Mouse (Mus musculus) WW6 (cell line): ENCODE data around the gene Zdhhc25.

Source experiments
- DNase-seq: peaks from one replicate; pipeline ENCODE4 v3.0.0-alpha.2; 2013; ENCODE audit warnings: low read depth, low spot score

Gene Zdhhc25

DNA sequence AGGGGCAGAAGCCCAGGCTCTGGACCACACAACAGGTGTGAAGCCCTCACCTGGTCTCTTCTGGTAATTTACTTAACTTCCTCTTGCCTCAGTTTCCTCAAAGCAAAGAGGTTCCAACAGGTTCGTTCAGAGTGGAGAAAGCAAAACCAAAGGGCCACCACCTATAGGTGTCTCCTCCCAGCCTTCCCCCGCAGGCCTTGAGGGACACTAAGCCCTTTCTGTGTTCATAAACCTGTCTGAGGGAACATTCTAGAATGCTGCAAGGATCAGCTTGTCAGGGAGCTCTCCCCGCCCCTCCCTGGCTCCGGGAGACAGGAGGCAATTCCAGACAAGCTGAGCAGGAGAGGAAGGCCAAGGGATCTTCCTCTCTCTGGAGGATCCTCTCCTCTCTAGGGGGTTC lies at the start of gene Zdhhc25:
Gene Zdhhc25 (plus strand): TSS at position 301 of the 400 bp plus-strand sequence.
- DNase-seq = no peak

DNA sequence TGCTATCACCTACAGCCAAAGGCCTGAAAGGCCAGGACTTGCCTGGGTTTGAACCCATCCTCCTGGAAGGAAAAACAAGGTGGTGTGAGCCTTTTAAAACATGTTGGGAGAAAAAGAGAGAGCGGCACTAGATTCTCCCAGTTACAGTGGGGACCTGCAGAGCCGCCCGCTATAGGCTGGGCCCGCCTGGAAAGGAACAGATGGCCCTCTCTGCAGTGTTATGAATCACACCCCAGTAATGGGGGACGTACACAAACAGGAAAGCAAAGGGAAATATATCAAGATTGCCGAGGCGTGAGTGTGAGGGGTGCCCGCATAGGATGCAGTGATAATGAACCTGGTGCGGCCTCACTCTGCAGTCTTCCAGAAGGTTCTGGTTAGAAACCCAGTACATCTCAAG lies 47.2 kb upstream of the Zdhhc25 start:
- DNase-seq = no peak

DNA sequence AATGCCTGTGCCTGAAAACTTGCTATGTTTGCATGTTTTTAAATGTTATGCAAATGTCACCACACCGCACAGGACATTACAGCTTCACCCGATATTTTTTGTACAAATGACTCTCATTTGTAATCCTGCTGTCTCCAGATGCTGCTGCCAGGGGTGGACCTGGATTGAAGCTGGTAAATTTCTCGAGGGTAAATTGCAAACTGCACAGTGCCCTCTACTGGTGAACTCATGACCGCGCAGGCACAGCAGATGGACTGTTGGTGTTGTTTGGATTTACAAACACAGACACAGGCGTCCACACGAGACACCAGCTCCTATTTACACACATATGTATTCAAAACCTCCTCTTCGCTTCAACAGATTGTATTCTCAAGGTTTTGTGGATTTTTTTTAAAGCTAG lies 44.6 kb upstream of the Zdhhc25 start:
- DNase-seq = peak; percentile 13

DNA sequence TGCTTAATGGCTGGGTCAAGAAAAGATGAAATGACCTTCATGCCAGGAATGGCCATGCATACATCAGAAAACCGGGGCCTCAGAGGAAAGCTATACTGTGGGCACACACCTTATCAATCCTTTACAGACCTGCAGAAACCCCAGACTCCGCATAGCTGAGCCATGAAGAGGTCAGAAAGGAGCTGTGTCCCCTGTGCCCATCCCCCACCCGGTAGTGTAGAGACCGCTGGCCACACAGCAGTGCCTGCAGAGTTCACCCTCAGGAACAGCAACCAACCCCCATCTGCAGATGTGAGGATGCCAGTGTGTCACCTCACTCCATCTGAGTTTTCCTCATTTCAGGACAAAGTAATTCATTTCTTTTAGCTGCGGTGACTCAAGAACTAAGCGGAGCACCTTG lies 39.5 kb upstream of the Zdhhc25 start:
- DNase-seq = no peak

DNA sequence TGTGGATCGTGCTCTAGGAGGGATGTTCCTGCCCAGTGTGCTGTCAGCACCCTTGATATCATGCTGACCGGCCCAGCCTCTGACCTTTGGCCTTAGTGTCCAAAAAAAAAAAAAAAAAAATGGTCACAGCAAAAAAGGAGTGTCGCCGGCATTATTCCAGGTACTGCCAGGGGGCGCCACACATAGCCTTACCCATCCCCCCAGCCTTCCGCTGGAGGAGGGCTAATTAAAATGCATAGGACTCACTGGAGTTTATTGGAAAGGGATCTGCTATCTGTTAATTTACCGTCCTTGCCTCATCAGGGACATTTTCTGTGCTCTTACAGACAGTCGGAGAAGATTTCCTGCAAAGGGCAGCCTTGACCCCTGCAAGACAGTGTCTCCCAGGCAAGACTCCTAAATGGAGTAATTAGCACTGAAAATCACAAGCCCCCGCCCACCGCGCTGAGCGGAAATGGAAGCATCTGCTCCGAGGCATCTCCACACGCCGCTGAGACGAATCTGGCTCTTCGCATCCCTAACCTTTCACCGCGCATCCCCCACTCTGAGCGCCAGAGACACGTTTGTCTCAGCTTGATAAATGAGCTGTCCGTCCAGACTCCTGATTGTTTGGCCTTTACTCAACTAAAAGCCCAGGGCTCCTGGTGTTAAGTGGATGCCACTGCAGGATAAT lies 38.9 kb upstream of the Zdhhc25 start:
- peak; percentile 14 for DNase-seq

DNA sequence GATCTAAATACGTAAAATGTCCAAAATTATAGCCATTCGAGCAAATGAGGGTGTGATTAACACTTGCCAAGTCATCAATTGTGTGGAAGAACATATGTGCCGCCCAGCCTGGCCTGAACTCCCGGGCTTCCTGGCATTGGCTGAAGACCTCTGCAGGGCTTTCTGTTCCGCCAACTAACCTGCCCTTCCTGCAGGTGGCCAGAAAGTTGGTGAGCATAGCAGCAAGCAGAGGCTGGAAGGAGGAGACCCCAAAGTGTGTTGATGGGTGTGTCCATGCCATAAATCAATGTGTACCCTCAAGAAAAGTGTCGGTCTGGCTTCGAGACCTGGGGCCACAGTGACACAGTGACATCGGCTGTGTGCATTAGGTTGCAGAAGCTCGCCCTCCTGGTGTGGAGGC lies 34.8 kb upstream of the Zdhhc25 start:
- no peak for DNase-seq

DNA sequence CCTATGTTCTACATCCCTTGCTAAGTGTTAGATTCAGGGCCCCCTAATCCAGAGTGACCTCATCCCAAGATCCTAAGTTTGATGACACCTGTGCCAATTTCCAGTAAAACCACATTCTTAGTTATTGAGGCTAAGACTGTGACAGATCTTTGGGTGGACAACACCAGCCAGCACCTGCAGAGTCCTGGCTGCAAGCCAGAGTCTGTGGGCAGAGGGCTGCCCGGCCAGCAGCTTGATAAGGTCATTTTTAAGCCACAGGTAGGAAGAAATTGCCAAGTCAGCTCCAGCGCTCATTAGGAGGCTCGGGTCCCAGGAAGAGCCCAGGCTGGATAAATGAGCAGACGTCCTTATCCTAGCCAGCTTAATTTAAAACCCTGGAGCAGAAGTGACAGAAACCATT lies 34.3 kb upstream of the Zdhhc25 start:
- no peak for DNase-seq

DNA sequence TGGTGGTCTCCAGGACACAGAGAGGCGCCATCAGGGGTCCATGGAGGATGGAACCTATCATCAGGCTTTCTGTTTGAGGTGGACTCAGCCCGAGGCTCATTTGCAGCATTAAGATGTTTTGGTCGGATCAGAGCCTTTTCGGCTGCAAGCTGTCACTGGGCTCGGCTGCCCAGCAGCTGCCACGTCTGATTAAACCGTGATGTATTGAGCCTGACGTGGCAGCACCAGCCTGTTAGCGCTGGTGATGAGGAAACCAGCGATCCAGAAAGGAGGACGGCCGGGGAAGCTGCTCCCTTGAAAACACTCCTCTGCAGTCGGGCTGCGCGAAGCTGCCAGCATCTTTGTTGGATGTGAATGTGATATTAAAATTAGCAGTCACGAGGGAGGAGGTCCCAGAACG lies 29.4 kb upstream of the Zdhhc25 start:
- no peak for DNase-seq

DNA sequence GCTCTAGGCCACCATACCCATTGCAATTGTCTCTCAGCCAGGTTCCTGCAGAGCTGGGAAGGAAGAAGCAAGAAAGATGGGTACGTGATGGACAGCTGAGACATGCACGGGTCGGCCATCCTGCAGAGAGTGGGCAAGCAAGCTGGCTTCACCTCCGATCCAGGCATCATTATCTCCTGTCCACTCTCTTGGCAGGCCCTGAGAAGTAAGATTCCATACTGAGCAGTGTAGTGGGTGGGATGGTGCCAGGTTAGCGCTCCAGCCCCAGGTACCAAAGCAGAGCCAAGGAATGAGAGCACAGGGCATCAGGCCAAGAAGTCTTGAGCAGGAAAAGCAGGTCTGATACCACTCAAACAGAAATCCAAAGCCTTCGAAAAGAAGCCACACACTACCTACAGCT lies 20.6 kb upstream of the Zdhhc25 start:
- DNase-seq = no peak

DNA sequence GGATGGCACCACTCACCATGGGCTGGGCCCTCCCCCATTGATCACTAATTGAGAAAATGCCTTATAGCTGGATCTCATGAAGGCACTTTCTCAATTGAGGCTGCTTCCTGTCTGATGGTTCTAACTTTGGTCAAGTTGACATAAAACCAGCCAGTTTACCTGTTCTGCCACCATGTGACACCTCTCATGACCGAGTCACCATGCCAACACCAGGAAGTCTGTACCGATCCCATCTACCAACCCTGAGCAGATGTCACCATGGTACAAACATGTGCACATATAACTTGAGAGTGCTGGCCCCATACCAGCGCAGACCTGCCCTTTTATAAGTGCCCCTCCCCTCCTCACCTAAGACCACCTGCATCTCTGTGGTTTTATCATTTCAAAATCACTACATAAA lies 2.4 kb downstream of the Zdhhc25 start:
- DNase-seq = no peak

DNA sequence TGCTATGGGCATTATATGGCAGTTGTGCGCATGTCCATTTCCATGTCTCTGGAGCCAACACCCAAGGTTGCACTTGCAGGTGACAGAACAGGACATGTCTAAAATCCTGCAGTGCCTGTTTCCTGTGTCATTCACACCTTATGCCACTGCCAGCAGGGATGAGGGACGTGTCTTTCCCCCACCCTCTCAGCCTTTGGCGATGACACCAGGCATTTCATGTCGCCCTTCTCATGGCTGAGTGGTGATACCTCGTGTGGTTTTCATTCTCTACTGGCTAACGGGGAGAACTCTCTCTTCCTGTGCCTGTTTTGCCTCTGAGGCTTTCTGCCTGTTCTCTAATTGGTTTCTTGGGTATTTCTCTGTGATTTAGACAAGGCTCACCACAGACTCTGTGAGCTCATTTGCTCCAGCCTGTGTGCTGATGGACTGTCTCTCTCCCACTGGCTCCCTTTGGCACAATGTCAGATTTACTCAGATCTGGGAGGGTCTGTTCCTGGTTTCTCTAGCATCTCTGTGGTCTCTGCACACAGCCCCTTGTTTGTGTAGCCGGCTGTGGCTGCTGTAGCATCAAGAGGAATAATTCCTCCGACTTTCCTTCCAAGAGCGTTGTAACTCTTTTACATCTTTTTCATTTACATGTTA lies 3.1 kb downstream of the Zdhhc25 start:
- DNase-seq = no peak

DNA sequence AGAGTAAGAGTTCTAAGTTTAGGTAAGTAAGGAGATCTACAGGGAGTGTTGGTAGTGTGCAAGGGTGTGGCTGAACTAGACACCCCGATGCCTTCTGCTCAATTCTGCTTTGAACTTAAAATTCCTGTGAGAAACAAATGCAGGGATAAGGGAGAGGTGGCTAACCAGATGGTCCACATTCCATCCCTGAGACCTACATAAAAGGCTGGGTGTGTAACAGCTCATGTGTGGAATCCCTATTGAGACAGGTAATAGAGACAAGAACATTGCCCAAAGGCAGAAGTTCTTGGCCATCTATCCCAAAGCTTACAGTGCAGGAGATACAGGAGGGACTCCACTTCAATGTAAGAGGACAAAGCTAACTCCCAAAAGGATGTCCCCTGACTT lies 3.6 kb downstream of the Zdhhc25 start:
- DNase-seq = no peak

DNA sequence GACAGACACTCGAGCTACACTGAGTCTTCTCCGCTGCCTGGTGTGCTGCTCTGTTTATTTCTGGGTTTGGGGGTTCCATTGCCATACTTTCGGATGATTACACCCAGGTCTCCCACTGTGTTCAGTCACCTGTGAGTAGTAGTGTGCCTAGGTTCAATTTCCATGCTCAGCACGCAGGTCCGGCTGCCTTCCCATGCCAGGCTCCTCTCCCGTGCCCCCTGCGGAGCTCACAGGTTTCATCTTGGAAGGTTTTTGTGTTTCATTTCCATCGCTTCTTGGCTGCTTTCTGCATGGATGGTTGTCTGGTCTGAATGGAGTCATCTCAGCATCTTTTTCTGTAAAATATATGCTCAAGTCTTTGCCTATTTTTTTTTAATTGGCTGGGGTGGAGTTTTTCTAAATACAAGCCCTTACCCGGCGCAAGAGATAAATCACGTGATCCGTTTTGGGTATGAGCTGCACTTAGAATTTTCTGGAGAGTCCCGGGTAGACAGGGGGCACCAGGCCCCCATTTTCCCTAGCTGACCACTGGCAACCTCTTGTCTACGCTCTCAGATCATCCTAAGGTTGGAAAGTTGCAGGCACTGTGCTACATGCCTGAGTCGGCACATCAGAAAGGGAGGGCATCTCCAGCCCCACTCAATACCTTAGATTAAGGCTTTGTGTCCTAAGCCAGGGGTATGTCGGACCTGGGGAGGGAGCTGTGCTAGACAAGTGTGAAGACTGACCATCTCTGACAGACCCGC lies 4.7 kb downstream of the Zdhhc25 start:
- DNase-seq = no peak

DNA sequence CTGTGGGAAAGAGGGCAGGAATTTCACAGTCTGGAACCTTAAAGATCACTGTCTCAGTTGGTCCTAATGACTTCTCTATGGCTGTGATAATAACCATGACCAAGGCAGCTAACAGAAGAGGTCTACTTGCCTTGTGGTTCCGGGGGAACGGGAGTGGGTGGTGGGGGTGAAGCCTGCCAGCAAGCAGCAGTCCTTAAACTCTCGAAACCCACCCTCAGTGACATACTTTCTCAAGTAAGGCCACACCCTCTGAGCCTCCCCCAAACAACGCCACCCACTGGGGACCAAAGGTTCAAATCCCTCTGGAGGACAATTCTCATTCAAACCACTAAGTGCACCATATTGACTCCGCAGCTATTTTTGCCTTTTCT lies 5.3 kb downstream of the Zdhhc25 start:
- DNase-seq = no peak

DNA sequence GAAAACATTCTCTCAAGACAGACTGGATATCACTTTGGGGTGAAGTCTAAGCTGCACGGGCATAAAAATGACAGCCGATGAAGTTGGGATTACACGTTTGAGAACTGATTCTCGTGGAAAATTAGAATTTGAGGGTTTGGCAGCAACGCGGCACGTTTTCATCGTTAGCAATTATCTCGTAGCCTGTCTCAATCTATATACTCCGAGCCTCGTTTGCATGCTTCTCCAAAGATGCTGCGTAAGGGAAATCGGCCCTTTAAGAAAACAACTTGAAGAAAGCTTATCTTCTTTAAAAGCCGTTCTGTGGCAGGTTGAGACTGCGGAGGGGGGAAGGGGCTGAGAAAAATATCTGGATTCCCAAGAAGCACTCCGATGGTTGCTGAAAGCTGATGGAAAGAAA lies 17.0 kb downstream of the Zdhhc25 start:
- no peak for DNase-seq

DNA sequence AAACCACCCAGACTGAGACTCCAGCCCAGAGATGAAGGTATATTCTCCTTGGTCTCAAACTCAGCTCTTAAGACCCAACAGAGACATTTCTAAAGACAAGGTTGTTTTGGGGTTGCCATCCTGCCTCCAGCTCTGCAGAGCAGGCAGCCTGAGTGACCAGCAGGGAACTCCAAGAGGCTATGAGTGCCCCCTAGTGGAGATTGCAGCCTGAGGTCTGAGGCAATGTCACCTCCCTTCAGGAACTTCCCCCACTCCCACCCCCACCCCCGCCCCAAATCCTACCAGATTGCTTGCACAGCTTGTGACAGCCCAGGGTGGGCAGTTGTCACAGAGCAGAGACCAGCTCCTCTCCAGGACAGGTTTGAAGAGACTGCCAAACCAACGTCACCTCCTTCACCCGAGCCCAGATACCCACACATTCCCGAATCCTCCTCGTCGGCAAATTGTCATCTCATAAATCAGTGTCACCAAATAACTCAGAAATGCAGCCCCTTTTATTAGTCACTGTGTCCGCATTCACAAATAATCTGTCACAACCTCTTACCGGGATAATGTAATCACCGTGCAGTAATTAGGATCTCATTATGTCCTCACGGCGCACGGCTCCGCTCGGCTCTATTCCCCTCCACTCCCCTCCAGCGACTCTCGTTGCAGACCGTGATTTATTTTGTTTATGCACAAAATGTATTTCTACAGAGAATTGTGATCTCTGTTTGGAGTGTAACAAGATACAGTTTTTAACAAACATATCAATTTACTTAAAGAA lies 18.1 kb downstream of the Zdhhc25 start:
- DNase-seq = peak; percentile 28

DNA sequence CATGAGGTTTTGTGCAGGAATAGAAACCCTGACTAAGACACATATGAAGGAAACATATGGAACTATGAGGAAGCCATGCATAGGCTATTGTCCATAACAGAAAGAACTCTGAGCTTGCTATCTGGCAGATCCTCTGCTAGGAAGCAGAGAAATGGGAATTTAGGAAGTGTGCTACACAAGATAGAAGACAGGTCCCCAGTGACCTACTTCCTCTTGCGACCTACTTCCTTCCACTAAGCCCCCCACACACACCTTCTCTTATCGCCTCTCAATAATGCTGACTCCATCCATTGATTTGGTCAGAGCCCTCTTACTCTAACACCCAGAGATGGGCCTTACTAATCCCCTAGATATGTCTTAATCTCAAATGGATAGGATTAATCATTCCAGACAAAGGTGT lies 19.9 kb downstream of the Zdhhc25 start:
- DNase-seq = no peak

DNA sequence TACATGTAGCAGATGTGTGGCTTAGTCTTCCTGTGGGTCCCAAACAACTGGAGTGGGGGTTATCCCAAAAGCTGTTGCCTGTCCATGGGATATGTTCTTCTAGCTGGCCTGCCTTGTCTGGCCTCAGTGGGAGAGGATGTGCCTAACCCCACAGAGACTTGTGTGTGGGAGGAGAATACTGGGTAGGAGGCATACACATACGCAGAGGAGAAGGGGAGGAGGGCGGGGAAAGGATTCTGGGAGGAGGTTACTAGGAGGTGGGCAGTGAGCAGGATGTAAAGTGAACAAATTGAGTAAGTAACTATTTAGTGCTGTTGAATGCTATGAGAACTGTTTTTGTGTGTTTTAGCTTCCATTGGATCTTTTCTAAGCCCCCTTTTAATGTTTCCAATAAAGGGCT lies 23.8 kb downstream of the Zdhhc25 start:
- no peak for DNase-seq

DNA sequence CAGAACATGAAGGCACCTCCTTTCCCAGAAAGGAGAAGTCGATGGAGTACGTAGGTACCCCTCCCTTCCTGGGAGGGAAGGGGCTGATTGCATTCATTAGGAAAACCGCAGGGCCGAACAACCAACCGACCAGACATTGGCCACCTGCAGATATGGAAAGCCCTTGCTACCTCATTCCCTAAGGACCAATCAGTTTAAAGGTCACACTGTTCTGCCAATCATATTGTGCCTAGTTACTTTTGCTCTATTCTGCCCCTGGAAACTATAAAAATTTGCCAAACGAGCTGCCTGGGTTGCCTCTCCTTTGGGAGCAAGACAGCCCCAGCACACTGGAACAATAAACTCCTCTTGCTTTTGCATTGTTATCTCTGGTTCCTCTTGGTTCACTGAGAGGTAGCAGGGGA lies 24.8 kb downstream of the Zdhhc25 start:
- no peak for DNase-seq

DNA sequence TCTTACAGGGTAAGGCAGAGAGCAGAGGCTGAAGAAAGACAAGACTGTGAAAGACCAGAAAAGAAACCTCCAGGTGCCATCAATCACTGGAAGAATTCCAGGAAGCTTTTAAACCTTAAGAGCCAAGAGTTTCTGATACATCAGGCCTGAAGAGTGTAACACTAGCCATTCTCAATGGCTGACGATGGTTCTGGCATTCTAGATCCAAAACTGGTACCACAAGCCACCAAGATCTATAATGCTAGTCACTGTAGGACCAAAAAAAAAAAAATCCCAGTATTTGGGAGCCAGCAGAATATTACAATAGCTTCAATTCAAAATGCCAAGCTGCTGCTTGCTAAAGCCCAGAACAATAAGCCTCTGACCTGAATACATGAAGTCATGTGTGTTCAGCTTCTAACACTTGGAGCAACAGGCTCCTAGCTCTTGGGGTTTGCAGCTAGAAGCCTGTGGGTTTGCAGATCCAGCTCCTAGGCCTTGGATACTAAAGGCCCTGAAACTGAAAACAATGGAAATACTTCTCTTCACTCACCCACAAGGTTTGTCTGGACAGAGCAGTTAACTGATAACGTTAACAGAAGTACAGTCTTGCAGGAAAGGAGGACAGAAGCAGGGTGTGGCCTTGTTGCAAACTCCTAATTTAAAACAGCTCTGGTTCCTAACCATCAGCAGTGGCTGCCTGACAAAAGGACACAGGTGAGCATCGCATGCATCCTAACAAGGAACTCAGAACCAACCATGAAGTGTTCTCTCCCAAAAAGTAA lies 25.4 kb downstream of the Zdhhc25 start:
- DNase-seq = no peak

DNA sequence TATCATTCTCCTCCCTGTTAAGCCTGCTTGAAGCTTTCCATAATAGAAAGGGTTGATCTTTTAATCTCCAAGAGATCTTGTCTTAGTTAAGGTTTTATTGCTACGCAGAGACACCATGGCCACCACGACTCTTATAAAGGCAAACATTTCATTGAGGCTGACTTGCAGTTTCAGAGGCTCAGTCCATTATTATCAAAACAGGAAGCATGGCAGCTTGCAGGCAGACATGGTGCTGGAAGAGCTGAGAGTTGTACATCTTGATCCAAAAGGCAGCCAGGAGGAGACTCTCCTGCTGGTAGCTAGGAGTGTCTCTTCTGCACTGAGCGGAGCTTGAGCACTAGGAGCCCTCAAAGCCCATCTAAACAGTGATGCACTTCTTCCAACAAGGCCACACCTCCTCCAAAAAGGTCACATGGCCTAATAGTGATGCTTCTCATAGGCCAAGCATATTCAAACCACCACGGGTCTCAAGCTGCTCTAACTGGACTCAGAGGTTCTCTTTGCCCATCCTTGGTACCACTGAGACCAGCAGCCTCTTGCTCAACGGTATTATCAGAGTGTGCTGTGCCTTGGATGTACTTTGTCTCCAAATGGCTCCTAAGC lies 26.9 kb downstream of the Zdhhc25 start:
- no peak for DNase-seq
